In genomic region chr7:130914693-130915363, GRCm38 (mm10) we compare ENCODE assay signal across 8 mouse cellular contexts. TPM values are rescaled to one million over a fixed set of nuclear protein-coding genes. Genes with fewer than 3 reads are reported as not detected.
DNase-seq lines count a peak whose midpoint lies in the region; ATAC-seq and TF ChIP-seq lines count a peak whose summit lies in the region.

No protein-coding gene starts in this region.

- no peak overlapping the region for H3K4me2 ChIP-seq in heart, postnatal 0 days (ENCODE audit: low read depth, low read length)

- no peaks in the 10 kb centered on the region for H3K4me1 ChIP-seq in heart, postnatal 0 days (ENCODE audit: control insufficient read depth, insufficient read depth)
- no peaks in the 10 kb centered on the region for H3K4me1 ChIP-seq in thymus, adult 2 months (replicated peaks; ENCODE audit: control insufficient read depth, insufficient read depth, low read length)

- TF ChIP-seq CTCF in heart, postnatal 0 days (IDR thresholded peaks at IDR 0.05; ENCODE audit: low read depth), result peak; percentile 77
- no peak for TF ChIP-seq CTCF in thymus, adult 2 months (IDR thresholded peaks at IDR 0.05; ENCODE audit: borderline replicate concordance, control insufficient read depth, extremely low read depth, insufficient read depth, low read length, poor library complexity)

- H3K9ac ChIP-seq in heart, postnatal 0 days (replicated peaks; ENCODE audit: low read depth, low read length), result no peak overlapping the region

- H3K9me3 ChIP-seq in heart, postnatal 0 days (replicated peaks; ENCODE audit: control insufficient read depth, low read length), result no peaks in the 10 kb centered on the region

- 37% methylated on average over 5 of the region's 5 CpGs for WGBS in heart, postnatal 0 days
- WGBS in thymus, adult 2 months, result 33% methylated on average over 5 of the region's 5 CpGs

- intact Hi-C loops in heart, postnatal 25 days (cut with DNase I), result loop anchor here (1.0 to 5.0 kb wide), 2 partner anchors 88 to 122 kb away; no protein-coding TSS in a partner anchor

- no peak for TF ChIP-seq EP300 in heart, postnatal 0 days (IDR thresholded peaks at IDR 0.05; ENCODE audit: low read depth)

- TF ChIP-seq POLR2A in thymus, adult 2 months (IDR thresholded peaks at IDR 0.05; ENCODE audit: control insufficient read depth, extremely low read depth, insufficient read depth, low read length, poor library complexity), result no peak

- H3K27ac ChIP-seq in heart, postnatal 0 days (ENCODE audit: low read depth), result no peak overlapping the region
- H3K27ac ChIP-seq in thymus, adult 2 months (ENCODE audit: control insufficient read depth, insufficient read depth, low read length), result no peak overlapping the region

- no peak for ATAC-seq in heart, postnatal 0 days (ENCODE audit: insufficient read depth, low read depth)

- no peak overlapping the region for H3K4me3 ChIP-seq in heart, postnatal 0 days (ENCODE audit: low read depth, low read length)
- H3K4me3 ChIP-seq in thymus, adult 2 months (ENCODE audit: control insufficient read depth, insufficient read depth, low read length), result no peak overlapping the region

- peaks cover 36% of the 10 kb centered on the region for H3K36me3 ChIP-seq in heart, postnatal 0 days (replicated peaks; ENCODE audit: control insufficient read depth, insufficient read depth, low read length)
- no peaks in the 10 kb centered on the region for H3K36me3 ChIP-seq in thymus, adult 2 months (ENCODE audit: control insufficient read depth, insufficient read depth, low read length)

- peak; percentile 56 for DNase-seq in heart, postnatal 0 days (ENCODE audit: low spot score)
- DNase-seq in heart, postnatal 25 days (ENCODE audit: low spot score), result no peak
- peak; percentile 28 for DNase-seq in thymus, adult 2 months
- DNase-seq in thymus, adult 18-20 months, result no peak
- peak; percentile 76 for DNase-seq in embryo, embryonic 10.5 days (ENCODE audit: low spot score)
- DNase-seq in naive thymus-derived CD4-positive, alpha-beta T cell, adult 2 months (ENCODE audit: low read depth), result peak; percentile 72
- no peak for DNase-seq in urinary bladder, postnatal 36 days (ENCODE audit: low spot score in 2 of 2)
- no peak for DNase-seq in T-cell, adult 2 months (ENCODE audit: low spot score)

- H3K27me3 ChIP-seq in heart, postnatal 0 days (ENCODE audit: control insufficient read depth, insufficient read depth, low read length), result no peaks in the 10 kb centered on the region
- H3K27me3 ChIP-seq in thymus, adult 2 months (ENCODE audit: control insufficient read depth, insufficient read depth, low read length), result no peaks in the 10 kb centered on the region

RNA-seq across cellular contexts. Expression of gene Htra1, which starts 21.1 kb away (rescaled TPM):
- total RNA-seq in heart, postnatal 0 days (2014; rRNA removed; ENCODE audit: low replicate concordance), result 79.7 and 97.9 TPM in 2 replicates
- polyA plus RNA-seq in heart, postnatal 0 days (2015; fragmentation: Nextera tagmentation; extraction: Ambion mirVana), result 86.1 and 95.2 TPM in 2 replicates
- 100 to 1,000 TPM; 122 to 142 TPM for total RNA-seq in heart, postnatal 25 days (2021)
- 35.8 TPM in 2 replicates for polyA plus RNA-seq in thymus, adult 2 months (2012; rRNA removed)

RNA-seq across cellular contexts. Expression of gene Plekha1, which starts 49.3 kb away (rescaled TPM):
- 60.5 and 67.5 TPM in 2 replicates for total RNA-seq in heart, postnatal 0 days (2014; rRNA removed; ENCODE audit: low replicate concordance)
- polyA plus RNA-seq in heart, postnatal 0 days (2015; fragmentation: Nextera tagmentation; extraction: Ambion mirVana), result 38.0 and 43.6 TPM in 2 replicates
- total RNA-seq in heart, postnatal 25 days (2021), result 10 to 100 TPM; 37.3 to 42.6 TPM
- polyA plus RNA-seq in thymus, adult 2 months (2012; rRNA removed), result 23.1 and 23.7 TPM in 2 replicates

Comparison
In these comparisons a context has a peak if more than half of its experiments do, and no peak if none do; other contexts are left out.
1. DNase-seq: peak in heart, postnatal 0 days (single experiment), thymus, adult 2 months (single experiment), embryo, embryonic 10.5 days (single experiment) and naive thymus-derived CD4-positive, alpha-beta T cell, adult 2 months (single experiment); none in heart, postnatal 25 days (single experiment), thymus, adult 18-20 months (0 of 2), urinary bladder, postnatal 36 days (0 of 2) and T-cell, adult 2 months (single experiment).